Mouse (Mus musculus) neutrophil, adult 5-6 weeks (primary cell): ENCODE data around the gene Gpr6. TPM values are rescaled to one million over a fixed set of nuclear protein-coding genes. Genes with fewer than 3 reads are reported as not detected.

Experiments used
- total RNA-seq: library from RNA; stranded (forward); fragments of 200-1000 nt; gene quantifications from 2 replicates; pipeline ENCODE4 v1.2.3, GENCODE M21; 2017

Gpr6 gene
- total RNA-seq, 1 experiment from 2014 or later = not detected

Other genes with a start within 250 kb of the Gpr6 start
- gene Cdc40, start 189.0 kb downstream of the Gpr6 start, total RNA-seq = 52.3 and 58.9 TPM in 2 replicates
- gene Wasf1, start 188.8 kb downstream of the Gpr6 start, total RNA-seq = not detected in 2 replicates
- gene Fig4, start 231.0 kb upstream of the Gpr6 start, total RNA-seq = 33.6 and 36.2 TPM in 2 replicates
- not detected in 2 replicates for gene Ak9, start 231.7 kb upstream of the Gpr6 start, total RNA-seq